Mouse (Mus musculus): ENCODE data around the gene Wdcp.
"Not testable (repeated sequence)": the region's sequence is repeated elsewhere in the genome, so short reads cannot be mapped to it uniquely, and the experiment has no call there.

Gene Wdcp

GRCm38 (mm10) chr12:4868924-4869323 is 25.8 kb downstream of the Wdcp start:
- no peak for DNase-seq (ENCODE audit: low read depth in 1 of 2, low spot score in 2 of 2)

DNA sequence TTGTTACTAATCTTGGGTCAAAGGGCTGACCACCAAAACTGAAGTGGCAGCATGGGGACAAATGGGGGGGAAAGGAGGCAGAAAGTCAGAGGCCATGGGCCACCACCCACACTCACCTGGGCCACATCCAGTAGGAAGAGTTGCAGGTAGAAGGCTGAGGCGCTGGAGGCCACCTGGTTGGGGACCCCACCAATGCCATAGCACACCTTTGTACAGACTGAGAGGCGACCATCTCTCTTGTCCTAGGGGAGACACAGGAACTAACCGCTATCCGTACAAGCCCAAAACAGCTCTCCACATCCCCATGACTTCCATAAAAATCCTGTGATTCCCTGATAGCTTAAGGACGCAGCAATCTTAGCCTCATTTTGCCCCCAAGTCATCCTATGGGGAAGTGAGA is 28.2 kb downstream of the Wdcp start:
- DNase-seq (ENCODE audit: low read depth in 1 of 2, low spot score in 2 of 2): no peak

- no peak for DNase-seq (ENCODE audit: low read depth in 1 of 2, low spot score in 2 of 2)
These were observed 29.2 kb downstream of the Wdcp start for GRCm38 (mm10) chr12:4872273-4872672.

- no peak for DNase-seq (ENCODE audit: low read depth in 1 of 2, low spot score in 2 of 2)
These were observed 29.9 kb downstream of the Wdcp start for GRCm38 (mm10) chr12:4872983-4873477.

DNA sequence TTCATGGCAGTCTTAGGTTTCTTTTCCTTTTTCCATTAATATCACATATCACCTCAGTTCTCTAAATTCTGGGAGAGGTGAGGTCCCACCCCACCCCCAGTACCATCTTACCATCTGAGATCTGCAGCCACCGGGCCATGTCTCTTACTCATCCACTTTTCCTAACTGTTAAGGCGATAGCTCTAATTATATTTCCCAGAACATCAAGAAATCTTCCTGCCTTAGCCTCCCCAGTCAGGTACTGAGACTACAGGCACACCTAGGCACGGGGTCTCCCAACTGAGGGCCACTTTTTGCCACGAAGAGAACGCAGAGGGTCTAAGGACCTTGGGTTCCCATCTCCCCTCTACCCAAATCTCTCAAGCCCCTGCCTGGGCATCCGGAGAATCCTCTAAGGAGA is 30.4 kb downstream of the Wdcp start:
- no peak for DNase-seq (ENCODE audit: low read depth in 1 of 2, low spot score in 2 of 2)

DNA sequence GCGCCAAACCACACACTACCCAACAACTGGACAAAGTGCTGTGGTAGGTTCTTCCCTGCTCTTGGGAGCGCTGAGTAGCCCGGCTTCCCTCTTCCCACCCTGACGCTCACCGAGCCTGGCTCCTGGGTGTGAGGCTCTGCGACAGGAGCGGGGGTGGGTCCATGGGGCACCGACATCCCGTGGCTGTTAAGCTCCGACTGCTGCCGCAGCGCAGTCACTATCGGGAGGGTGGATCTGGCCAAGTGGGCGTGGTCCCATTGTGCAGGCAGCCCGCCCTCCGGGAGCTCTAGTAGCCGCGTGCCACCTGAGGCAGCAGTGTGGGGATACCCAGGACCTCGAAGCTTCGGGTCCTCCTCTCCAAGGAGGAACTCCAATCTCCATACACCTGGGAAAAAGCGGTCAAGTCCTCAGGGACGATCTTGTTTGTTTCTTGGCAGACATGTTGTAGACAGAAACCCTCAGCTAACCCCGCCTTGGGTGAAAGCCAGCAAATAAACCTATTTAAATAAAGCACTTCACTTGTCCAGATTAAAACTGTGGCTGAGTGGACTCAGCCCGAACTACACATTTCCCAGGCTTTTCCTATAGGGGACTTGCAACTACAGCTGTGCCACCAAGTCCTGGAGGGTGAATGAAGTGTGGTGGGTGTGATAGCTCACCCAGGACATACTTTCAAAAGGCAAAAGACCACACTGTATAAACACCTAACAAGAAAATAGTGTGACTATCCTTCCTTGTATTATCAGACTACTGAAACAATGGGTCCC is 31.2 kb downstream of the Wdcp start, which contains the start of gene Mfsd2b:
Mfsd2b (minus strand) TSS at position 199 of the 767 bp plus-strand sequence.
- DNase-seq (ENCODE audit: low read depth in 1 of 2, low spot score in 2 of 2): peak in 1 of 2 experiments; percentile 9

DNA sequence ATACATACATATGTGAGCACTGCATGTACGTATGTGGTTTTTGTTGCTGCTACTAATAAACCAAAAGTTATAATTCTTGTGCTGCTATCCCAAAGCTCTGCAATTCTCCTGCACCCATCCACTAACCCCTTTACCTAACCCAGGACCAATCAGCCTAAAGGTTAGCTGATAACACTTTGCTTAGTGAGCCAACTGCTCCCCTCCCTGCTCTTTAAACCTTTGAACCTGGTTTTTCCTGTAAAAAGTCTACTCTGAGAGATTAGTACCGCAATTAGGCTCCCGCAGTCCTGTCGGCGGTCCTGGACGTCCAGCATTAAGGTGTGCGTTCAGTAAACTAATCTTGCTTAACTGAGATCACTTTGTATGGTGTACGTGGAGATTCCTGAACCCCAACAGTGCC is 32.5 kb downstream of the Wdcp start:
- no peak for DNase-seq (ENCODE audit: low read depth in 1 of 2, low spot score in 2 of 2)

GRCm38 (mm10) chr12:4878296-4878783 is 35.2 kb downstream of the Wdcp start:
- no peak for DNase-seq (ENCODE audit: low read depth in 1 of 2, low spot score in 2 of 2)

DNA sequence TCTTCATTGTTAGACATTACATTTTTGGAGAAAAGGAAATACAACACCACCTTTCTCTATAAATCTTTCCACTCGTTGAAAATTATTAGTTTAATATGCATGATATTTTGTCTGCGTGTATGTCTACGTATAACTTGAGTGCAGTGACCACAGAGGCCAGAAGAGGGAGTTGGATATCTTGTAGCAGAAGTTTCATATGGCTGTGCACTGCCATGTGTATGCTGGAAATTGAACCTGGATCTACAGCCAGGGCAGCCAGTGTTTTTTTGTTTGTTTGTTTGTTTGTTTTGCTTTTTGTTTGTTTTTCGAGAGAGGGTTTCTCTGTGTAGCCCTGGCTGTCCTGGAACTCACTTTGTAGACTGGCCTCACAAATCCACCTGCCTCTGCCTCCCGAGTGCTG is 35.9 kb downstream of the Wdcp start:
- DNase-seq (ENCODE audit: low read depth in 1 of 2, low spot score in 2 of 2): no peak

GRCm38 (mm10) chr12:4882086-4882485 is 39.0 kb downstream of the Wdcp start:
- no peak for DNase-seq (ENCODE audit: low read depth in 1 of 2, low spot score in 2 of 2)

GRCm38 (mm10) chr12:4885062-4885461 is 42.0 kb downstream of the Wdcp start:
- no peak for DNase-seq (ENCODE audit: low read depth in 1 of 2, low spot score in 2 of 2)

DNA sequence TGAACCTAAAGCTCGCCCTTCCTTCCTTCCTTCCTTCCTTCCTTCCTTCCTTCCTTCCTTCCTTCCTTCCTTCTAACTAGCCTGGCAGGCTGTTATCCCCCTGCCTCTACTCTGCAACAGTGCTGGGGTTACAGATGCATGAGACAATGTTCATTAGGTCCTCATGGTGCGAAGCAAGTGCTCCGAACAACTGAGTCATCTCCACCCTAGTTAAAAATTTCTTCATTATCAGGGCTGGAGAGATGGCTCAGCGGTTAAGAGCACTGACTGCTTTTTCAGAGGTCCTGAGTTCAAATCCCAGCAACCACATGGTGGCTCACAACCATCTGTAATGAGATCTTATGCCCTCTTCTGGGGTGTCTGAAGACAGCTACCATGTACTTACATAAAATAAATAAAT is 43.5 kb downstream of the Wdcp start:
- DNase-seq (ENCODE audit: low read depth in 1 of 2, low spot score in 2 of 2): not testable (repeated sequence)

DNA sequence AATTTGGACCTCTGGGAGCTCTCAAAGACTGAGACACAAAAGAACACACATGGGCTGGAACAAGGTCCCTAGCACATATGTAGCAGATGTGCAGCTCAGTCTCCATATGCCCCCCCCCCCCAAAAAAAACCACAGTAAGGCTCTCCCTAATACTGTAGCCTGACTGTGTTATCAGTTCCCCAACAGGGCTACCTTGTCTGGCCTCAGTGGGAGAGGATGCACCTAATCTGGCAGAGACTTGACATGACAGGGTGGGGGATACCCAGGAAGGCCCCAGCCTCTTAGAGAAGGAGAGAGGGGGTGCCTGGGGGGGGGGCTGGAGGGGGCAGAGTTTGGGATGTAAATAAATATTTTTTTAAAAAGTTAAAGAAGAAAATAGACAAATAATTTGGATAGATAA is 45.6 kb downstream of the Wdcp start:
- DNase-seq (ENCODE audit: low read depth in 1 of 2, low spot score in 2 of 2): no peak

GRCm38 (mm10) chr12:4889251-4889650 is 46.1 kb downstream of the Wdcp start:
- DNase-seq (ENCODE audit: low read depth in 1 of 2, low spot score in 2 of 2): no peak

GRCm38 (mm10) chr12:4889891-4890290 is 46.8 kb downstream of the Wdcp start:
- no peak for DNase-seq (ENCODE audit: low read depth in 1 of 2, low spot score in 2 of 2)

- DNase-seq (ENCODE audit: low read depth in 1 of 2, low spot score in 2 of 2): no peak
These were observed 54.9 kb downstream of the Wdcp start for GRCm38 (mm10) chr12:4898024-4898423.

- no peak for DNase-seq (ENCODE audit: low read depth in 1 of 2, low spot score in 2 of 2)
These were observed 62.8 kb downstream of the Wdcp start for GRCm38 (mm10) chr12:4905946-4906345.

GRCm38 (mm10) chr12:4906476-4906875 is 63.4 kb downstream of the Wdcp start:
- DNase-seq (ENCODE audit: low read depth in 1 of 2, low spot score in 2 of 2): no peak

- DNase-seq (ENCODE audit: low read depth in 1 of 2, low spot score in 2 of 2): peak in 1 of 2 experiments; percentile 82
These were observed 64.1 kb downstream of the Wdcp start, which contains the start of gene Ubxn2a for GRCm38 (mm10) chr12:4906951-4907906. Gene Ubxn2a (minus strand): TSS chr12:4907705.

- no peak for DNase-seq (ENCODE audit: low read depth in 1 of 2, low spot score in 2 of 2)
These were observed 65.3 kb downstream of the Wdcp start for GRCm38 (mm10) chr12:4908391-4908790.

Data from monocyte, adult 2 months (primary cell).